ENCODE assay signal across 9 mouse cellular contexts in the genomic region with DNA sequence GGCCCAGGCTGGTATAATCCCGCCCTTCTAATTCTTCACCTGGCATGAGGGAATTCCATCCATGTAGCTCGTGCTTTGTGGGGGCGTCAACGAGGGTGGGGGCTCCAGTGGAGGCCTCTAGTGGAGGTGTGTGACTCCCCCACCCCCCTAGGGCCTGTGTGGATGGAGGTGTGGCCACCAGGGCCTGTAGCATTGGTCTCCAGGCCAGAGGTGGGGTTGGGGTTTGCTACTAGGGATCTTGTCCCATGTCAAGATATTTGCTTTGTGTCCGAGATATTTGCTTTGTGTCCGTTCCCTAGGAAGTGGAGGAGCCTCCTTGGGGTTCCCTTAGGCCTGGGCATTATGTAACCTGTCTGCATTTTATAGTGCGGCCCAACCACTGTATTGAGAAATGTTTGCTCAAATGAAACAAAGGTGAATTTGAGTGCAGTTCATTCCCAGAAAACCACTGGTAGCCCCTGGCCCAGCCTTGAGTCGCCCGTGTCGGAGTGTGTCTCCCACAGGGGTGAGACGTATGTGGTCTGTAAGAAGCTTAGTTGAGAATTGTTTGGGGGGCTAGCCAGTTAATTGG. TPM values are rescaled to one million over a fixed set of nuclear protein-coding genes. Genes with fewer than 3 reads are reported as not detected.
DNase-seq lines count a peak whose midpoint lies in the region; ATAC-seq and TF ChIP-seq lines count a peak whose summit lies in the region.
"Had no signal": no experiment of that assay in that cellular context is flagged by ENCODE, and none has a peak within 500 bp of the region (broad histone marks: within the 10 kb centered on the region; RNA-seq: fewer than 3 reads in every experiment).

No protein-coding gene starts in this region.

- no peak overlapping the region for H3K27ac ChIP-seq in heart, embryonic 16.5 days (ENCODE audit: low read length)
- H3K27ac ChIP-seq in embryonic facial prominence, embryonic 11.5 days (replicated peaks; ENCODE audit: low read depth, low read length) = 0 out of 2 replicates have a peak overlapping the region, but pooled peaks have one; percentile 28
- peak overlapping the region; percentile 52 for H3K27ac ChIP-seq in kidney, adult 2 months (ENCODE audit: insufficient read depth, low read depth, low read length)
- peak overlapping the region; percentile 80; the same call in 1 of the 2 replicates for H3K27ac ChIP-seq in lung, embryonic 14.5 days (ENCODE audit: low read depth)

- H3K4me3 ChIP-seq in heart, embryonic 16.5 days (ENCODE audit: low read length) = no peak overlapping the region; the same call in 1 of the 2 replicates
- peak overlapping the region; percentile 94; the same call in 1 of the 2 replicates for H3K4me3 ChIP-seq in embryonic facial prominence, embryonic 11.5 days (ENCODE audit: low read depth, low read length)
- peak overlapping the region; percentile 66 for H3K4me3 ChIP-seq in kidney, adult 2 months (ENCODE audit: insufficient read depth, low read depth, low read length)
- peak overlapping the region; percentile 91 for H3K4me3 ChIP-seq in lung, embryonic 14.5 days (ENCODE audit: low read depth, low read length)

- DNase-seq in heart, adult 18-20 months = no peak
- DNase-seq in embryonic facial prominence, embryonic 11.5 days (ENCODE audit: low spot score) = no peak
- DNase-seq in kidney, adult 2 months = peak; percentile 78
- peak; percentile 54 for DNase-seq in lung, embryonic 14.5 days
- peak; percentile 40 to 47 for DNase-seq in urinary bladder, postnatal 36 days (ENCODE audit: low spot score in 2 of 2)
- no peak for DNase-seq in adrenal gland, postnatal 4 days (ENCODE audit: low spot score in 2 of 2)

- 73% methylated on average over 11 of the region's 11 CpGs for WGBS in heart, embryonic 16.5 days
- WGBS in embryonic facial prominence, embryonic 11.5 days = 65% methylated on average over 11 of the region's 11 CpGs
- 29% methylated on average over 11 of the region's 11 CpGs for WGBS in kidney, adult 2 months
- 48% methylated on average over 11 of the region's 11 CpGs for WGBS in lung, embryonic 14.5 days

- no peak for TF ChIP-seq CTCF in kidney, adult 2 months (conservative IDR thresholded peaks at IDR 0.05; ENCODE audit: insufficient read depth, insufficient read length, low read depth, low read length)
- TF ChIP-seq CTCF in lung, embryonic 14.5 days (IDR thresholded peaks at IDR 0.05; ENCODE audit: low read depth) = no peak

- ATAC-seq in heart, embryonic 16.5 days (replicated peaks; ENCODE audit: extremely low read depth, insufficient read depth, low FRiP score) = no peak
- no peak for ATAC-seq in embryonic facial prominence, embryonic 11.5 days (replicated peaks; ENCODE audit: insufficient number of reproducible peaks, low FRiP score, low TSS enrichment, low read depth)
- ATAC-seq in lung, embryonic 14.5 days (ENCODE audit: insufficient read depth) = peak; percentile 2; the same call in 1 of the 2 replicates
- no peak for ATAC-seq in inflammation-experienced regulatory T-cells, adult 6 months
- ATAC-seq: Patski had no signal

- TF ChIP-seq POLR2A in kidney, adult 2 months (IDR thresholded peaks at IDR 0.05; ENCODE audit: low read depth, low read length) = no peak

- H3K4me2 ChIP-seq in heart, embryonic 16.5 days (ENCODE audit: low read depth, low read length) = peak overlapping the region; percentile 84
- peak overlapping the region; percentile 90 for H3K4me2 ChIP-seq in embryonic facial prominence, embryonic 11.5 days (ENCODE audit: low read depth, low read length)
- peak overlapping the region; percentile 96 for H3K4me2 ChIP-seq in lung, embryonic 14.5 days

- no peaks in the 10 kb centered on the region for H3K27me3 ChIP-seq in heart, embryonic 16.5 days (ENCODE audit: control insufficient read depth, insufficient read depth, low read length)
- H3K27me3 ChIP-seq in embryonic facial prominence, embryonic 11.5 days (ENCODE audit: control insufficient read depth, insufficient read depth, low read length) = no peaks in the 10 kb centered on the region
- no peaks in the 10 kb centered on the region for H3K27me3 ChIP-seq in kidney, adult 2 months (replicated peaks; ENCODE audit: control insufficient read depth, insufficient read depth, low read length)
- H3K27me3 ChIP-seq in lung, embryonic 14.5 days (ENCODE audit: insufficient read depth, low read length) = no peaks in the 10 kb centered on the region
- H3K27me3 ChIP-seq: Patski had no signal

- H3K9me3 ChIP-seq in heart, embryonic 16.5 days (replicated peaks; ENCODE audit: control insufficient read depth, low read length) = no peaks in the 10 kb centered on the region
- H3K9me3 ChIP-seq in embryonic facial prominence, embryonic 11.5 days (replicated peaks; ENCODE audit: control insufficient read depth, low read length) = no peaks in the 10 kb centered on the region
- no peaks in the 10 kb centered on the region for H3K9me3 ChIP-seq in lung, embryonic 14.5 days (ENCODE audit: low read depth, low read length)

- H3K4me1 ChIP-seq in heart, embryonic 16.5 days (ENCODE audit: control insufficient read depth, insufficient read depth, low read length) = peaks cover 46% of the 10 kb centered on the region
- peaks cover 9% of the 10 kb centered on the region for H3K4me1 ChIP-seq in embryonic facial prominence, embryonic 11.5 days (ENCODE audit: control insufficient read depth, insufficient read depth, low read length)
- H3K4me1 ChIP-seq in kidney, adult 2 months (ENCODE audit: control insufficient read depth, insufficient read depth, low read length) = peaks cover 25% of the 10 kb centered on the region
- peaks cover 36% of the 10 kb centered on the region for H3K4me1 ChIP-seq in lung, embryonic 14.5 days (ENCODE audit: insufficient read depth)

- 0 out of 2 replicates have a peak overlapping the region, but pooled peaks have one; percentile 18 for H3K9ac ChIP-seq in heart, embryonic 16.5 days (ENCODE audit: low read length)
- peak overlapping the region; percentile 95 for H3K9ac ChIP-seq in embryonic facial prominence, embryonic 11.5 days (replicated peaks; ENCODE audit: low read length)
- H3K9ac ChIP-seq in lung, embryonic 14.5 days = peak overlapping the region; percentile 94

- no peaks in the 10 kb centered on the region for H3K36me3 ChIP-seq in heart, embryonic 16.5 days (ENCODE audit: control insufficient read depth, insufficient read depth)
- no peaks in the 10 kb centered on the region for H3K36me3 ChIP-seq in embryonic facial prominence, embryonic 11.5 days (replicated peaks; ENCODE audit: control insufficient read depth, insufficient read depth, low read depth, low read length)
- no peaks in the 10 kb centered on the region for H3K36me3 ChIP-seq in kidney, adult 2 months (ENCODE audit: control insufficient read depth, insufficient read depth, low read length)
- no peaks in the 10 kb centered on the region for H3K36me3 ChIP-seq in lung, embryonic 14.5 days (ENCODE audit: insufficient read depth)

RNA-seq across cellular contexts. Expression of a gene that starts 2.7 kb away (rescaled TPM):
- polyA plus RNA-seq in heart, embryonic 16.5 days (2015; fragmentation: Nextera tagmentation; extraction: Ambion mirVana) = 6.8 and 7.0 TPM in 2 replicates
- total RNA-seq in heart, adult 18-20 months (2021) = 10 to 100 TPM; 17.6 to 22.3 TPM
- 16.1 and 20.4 TPM in 2 replicates for polyA plus RNA-seq in embryonic facial prominence, embryonic 11.5 days (2014; fragmentation: Nextera tagmentation; extraction: Ambion mirVana)
- polyA plus RNA-seq in kidney, adult 2 months (2012; rRNA removed) = 104 and 112 TPM in 2 replicates
- 22.8 and 26.5 TPM in 2 replicates for polyA plus RNA-seq in lung, embryonic 14.5 days (2014; fragmentation: Nextera tagmentation; extraction: Ambion mirVana)
- polyA plus RNA-seq in inflammation-experienced regulatory T-cells, adult 6 months (2017; shearing (Covaris generic)) = 10 to 100 TPM; 23.9 to 28.7 (median 25.5) TPM
- 100 to 1,000 TPM; 120 to 133 TPM for total RNA-seq in adrenal gland, postnatal 4 days (2021)

Comparison
In these comparisons a context has a peak if more than half of its experiments do, and no peak if none do; other contexts are left out.
1. H3K9ac ChIP-seq: peak in every context shown above with its lines; median percentile 95 in embryonic facial prominence, embryonic 11.5 days; 94 in lung, embryonic 14.5 days; 18 in heart, embryonic 16.5 days.
2. DNase-seq: peak in kidney, adult 2 months (single experiment), lung, embryonic 14.5 days (single experiment) and urinary bladder, postnatal 36 days (2 of 2); none in heart, adult 18-20 months (0 of 2), embryonic facial prominence, embryonic 11.5 days (single experiment) and adrenal gland, postnatal 4 days (0 of 2).
3. Peak in every context shown above with its lines, with median percentiles within 50 percentile points of each other: H3K4me2 ChIP-seq.